Mouse (Mus musculus) thymus, adult 2 months (tissue): ENCODE data around the gene Cyp2e1.

Experiments
- CTCF ChIP-seq: fragments of 200-500 bp; IDR thresholded peaks from 2 replicates; pipeline ENCODE4 v1.5.1; 2012; ENCODE audit warnings: mild to moderate bottlenecking, control low read depth, low read length, moderate library complexity, borderline replicate concordance; ENCODE audit not compliant: control insufficient read depth, poor library complexity, insufficient read depth; ENCODE audit errors: extremely low read depth
- POLR2A ChIP-seq: fragments of 200-500 bp; IDR thresholded peaks from 2 replicates; pipeline ENCODE4 v1.6.1; 2012; ENCODE audit warnings: mild to moderate bottlenecking, low read length, control low read depth, moderate library complexity; ENCODE audit not compliant: control insufficient read depth, poor library complexity, insufficient read depth; ENCODE audit errors: extremely low read depth

DNA sequence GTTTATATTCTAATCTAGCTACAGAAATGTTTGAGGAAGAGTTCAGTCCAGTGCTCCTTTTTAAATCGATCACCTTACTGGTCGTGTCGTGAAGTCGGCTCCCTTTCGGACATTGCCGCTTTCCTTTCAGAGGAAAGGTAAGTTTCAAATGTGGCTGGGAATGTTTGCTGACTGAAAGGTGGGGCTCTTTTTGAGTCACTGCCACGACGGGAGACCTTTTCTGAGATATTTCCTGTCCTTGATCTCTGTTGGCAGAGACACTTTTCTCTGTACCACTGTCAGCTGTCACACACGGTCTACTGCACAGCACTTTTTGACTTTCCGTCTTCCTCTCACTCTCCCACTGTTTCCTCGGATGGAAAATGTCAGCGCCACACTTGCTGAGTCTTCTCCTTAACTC is 49.3 kb downstream of the Cyp2e1 start:
- no peak for TF ChIP-seq CTCF
- TF ChIP-seq POLR2A, result no peak
